Mouse (Mus musculus) c-Kit-positive CD71-negative TER-119-negative erythroid progenitor cells, embryonic 14.5 days (primary cell): ENCODE data around the gene Snupn.
"Not testable (repeated sequence)": the region's sequence is repeated elsewhere in the genome, so short reads cannot be mapped to it uniquely, and the experiment has no call there.

Source experiments
- DNase-seq: peaks from one replicate; pipeline ENCODE4 v3.0.0-alpha.2; 2013; ENCODE audit warnings: low read depth

Gene Snupn

GRCm38 (mm10) chr9:56950414-56951400 lies at the start of gene Snupn:
Snupn (plus strand) TSS chr9:56950878.
- peak; percentile 98 for DNase-seq

- DNase-seq: no peak
These were observed 49.5 kb upstream of the Snupn start for GRCm38 (mm10) chr9:56901187-56901586.

- DNase-seq: no peak
These were observed 47.0 kb upstream of the Snupn start for GRCm38 (mm10) chr9:56903662-56904061.

GRCm38 (mm10) chr9:56907549-56907948 lies 43.1 kb upstream of the Snupn start:
- no peak for DNase-seq

DNA sequence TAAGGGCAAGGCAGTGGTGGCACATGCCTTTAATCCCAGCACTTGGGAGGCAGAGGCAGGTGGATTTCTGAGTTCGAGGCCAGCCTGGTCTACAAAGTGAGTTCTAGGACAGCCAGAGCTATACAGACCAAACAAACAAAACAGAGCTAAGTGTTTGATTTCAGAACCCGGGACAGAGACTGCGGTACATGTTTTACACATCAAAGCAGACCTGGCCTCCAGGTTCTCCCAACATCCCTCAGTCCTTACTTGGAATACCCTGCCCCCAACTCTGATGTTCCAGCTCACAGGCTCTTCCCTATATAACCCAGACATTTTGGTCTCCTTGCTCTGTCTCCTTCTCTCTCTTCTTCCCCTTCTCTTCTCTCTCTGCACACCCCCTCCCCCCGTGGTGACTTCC lies 40.7 kb upstream of the Snupn start:
- not testable (repeated sequence) for DNase-seq

DNA sequence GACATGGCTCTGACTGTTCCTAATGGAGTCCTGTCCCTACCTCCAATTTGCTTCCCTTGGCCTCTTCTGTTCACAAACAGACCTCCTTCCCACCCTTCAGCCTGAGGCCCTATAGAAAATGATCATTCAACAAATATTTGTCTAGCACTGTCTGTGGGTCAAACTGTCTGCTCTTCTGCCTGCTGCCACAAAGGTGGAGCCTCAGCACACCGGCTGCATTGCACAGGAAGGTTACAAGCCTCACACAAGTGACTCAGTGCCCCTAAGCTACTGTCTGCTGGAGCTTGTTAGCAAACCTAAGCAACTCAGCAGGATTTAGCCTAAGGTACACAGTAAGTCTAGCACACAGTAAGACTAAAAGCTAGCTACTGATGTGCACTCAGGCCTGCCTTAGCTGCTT lies 39.7 kb upstream of the Snupn start:
- no peak for DNase-seq

GRCm38 (mm10) chr9:56913991-56914390 lies 36.7 kb upstream of the Snupn start:
- no peak for DNase-seq

- DNase-seq: no peak
These were observed 35.6 kb upstream of the Snupn start for GRCm38 (mm10) chr9:56915116-56915515.

DNA sequence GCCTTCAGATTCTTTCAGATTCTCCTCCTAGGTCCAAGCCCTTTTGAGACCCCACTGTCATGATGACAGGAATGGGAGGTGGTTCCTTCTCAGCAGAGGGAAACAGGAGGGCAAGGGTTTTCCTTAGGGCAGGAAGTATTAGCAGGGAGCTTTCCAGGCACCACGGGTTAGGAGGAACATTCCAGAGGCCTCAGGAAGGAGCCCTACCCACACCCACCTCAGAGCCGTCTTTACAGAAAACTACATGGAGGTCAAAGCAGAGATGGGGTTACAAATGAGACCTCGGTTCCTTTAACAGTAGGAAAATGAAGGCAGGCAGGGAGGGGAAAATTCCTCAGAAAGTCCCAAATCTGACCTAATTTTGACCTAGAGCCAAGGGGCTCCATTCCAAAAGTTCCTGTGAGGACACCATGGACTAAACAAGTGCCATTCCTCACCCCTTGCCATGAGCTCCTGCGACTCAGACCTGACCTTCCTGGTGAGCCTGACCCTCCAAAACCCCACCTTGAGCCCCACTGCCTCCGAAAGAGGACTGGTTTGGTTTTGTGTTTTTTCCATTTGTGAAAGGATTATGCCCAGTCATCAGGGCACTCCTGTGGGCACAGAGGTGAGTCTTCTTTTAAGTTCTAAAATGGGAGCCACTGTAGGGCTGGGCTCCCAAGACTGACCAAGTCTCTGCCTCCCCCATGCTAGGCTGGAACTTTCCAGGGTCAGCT lies 34.8 kb upstream of the Snupn start:
- no peak for DNase-seq

- DNase-seq: no peak
These were observed 33.5 kb upstream of the Snupn start for GRCm38 (mm10) chr9:56917131-56917530.

GRCm38 (mm10) chr9:56918466-56918865 lies 32.2 kb upstream of the Snupn start:
- no peak for DNase-seq

DNA sequence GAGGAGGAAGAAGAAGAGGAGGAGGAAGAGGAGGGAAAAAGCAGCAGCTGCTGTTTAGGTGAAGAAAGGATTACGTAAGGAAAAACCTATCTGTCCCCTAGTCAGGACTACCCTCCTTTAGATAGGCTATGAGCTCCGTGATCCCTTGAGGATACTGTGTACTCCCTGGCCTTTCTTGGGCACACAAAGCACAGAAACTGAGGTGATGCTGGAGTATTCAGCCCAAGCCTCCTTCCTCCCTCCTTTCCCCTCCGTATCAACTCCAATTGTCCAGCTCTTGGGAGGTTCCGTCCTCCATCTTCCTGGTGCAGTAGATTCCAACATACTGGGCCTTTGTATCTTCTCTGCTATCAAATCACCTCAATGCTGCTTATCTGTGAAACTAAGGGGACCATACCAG lies 27.9 kb upstream of the Snupn start:
- DNase-seq: no peak

GRCm38 (mm10) chr9:56923841-56924650 lies 26.6 kb upstream of the Snupn start:
- no peak for DNase-seq

DNA sequence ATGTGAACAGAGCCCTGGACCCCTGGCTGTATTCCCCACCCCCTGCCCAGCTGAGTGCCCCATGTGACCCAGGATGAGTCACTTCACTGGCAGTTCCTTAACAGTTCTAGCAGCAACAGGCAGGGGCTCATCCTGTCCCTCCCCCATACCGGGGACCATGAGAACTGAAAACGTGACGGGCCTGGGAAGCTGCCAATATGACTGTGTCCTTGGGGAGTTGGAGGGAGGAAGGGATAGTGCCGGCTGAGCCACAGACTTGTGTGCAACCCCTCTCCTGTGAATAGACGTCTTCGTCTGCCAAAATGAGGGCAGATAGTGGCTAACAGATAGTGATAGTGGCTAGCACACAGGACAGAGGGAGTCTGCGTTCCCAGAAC lies 26.0 kb upstream of the Snupn start:
- no peak for DNase-seq

GRCm38 (mm10) chr9:56925291-56926024 lies 25.2 kb upstream of the Snupn start:
- no peak for DNase-seq

- no peak for DNase-seq
These were observed 24.7 kb upstream of the Snupn start for GRCm38 (mm10) chr9:56926025-56926360.

GRCm38 (mm10) chr9:56926387-56926786 lies 24.3 kb upstream of the Snupn start:
- DNase-seq: no peak

- no peak for DNase-seq
These were observed 23.3 kb upstream of the Snupn start for GRCm38 (mm10) chr9:56927191-56928012.

DNA sequence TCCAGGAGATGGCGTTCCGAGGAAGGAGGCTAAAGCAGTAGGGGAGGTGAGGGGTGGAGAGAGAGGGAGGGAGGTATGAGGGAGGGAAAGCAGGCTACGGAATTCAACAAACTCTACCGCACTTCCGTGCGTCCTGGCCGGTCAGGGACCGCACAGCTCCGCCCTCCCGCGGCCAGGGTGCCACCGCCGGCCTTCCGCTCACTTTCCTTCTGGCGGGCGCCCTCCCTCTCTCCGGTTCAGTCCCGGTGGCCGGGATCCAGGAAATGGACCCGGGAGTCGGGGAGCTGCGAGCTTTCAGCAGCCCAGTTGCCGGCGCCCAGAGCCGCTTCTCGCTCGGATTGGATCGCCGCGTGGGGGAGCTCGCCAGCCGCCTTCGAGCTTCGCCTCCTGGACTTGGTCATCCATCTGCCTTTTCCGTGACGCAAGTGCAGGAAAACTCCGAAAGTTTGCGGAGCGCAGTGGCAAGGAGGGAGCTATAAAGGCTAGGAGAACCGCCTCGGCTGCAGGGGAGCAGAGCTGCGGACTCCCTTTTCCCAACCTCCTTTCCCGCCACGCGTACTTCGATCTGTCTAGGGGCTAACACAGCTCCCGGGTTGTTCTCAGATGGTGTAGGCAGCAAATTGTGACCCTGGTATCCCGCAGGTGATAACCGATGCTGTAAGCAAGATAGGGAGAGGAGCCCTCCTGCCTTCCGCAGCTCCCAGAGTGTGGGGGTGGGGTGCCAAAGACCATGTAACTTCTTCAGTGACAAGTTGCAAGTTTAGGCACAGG lies 22.5 kb upstream of the Snupn start, which contains the start of gene Snx33:
TSS of gene Snx33 (minus strand) at position 331 of the 771 bp plus-strand sequence.
- DNase-seq: no peak

DNA sequence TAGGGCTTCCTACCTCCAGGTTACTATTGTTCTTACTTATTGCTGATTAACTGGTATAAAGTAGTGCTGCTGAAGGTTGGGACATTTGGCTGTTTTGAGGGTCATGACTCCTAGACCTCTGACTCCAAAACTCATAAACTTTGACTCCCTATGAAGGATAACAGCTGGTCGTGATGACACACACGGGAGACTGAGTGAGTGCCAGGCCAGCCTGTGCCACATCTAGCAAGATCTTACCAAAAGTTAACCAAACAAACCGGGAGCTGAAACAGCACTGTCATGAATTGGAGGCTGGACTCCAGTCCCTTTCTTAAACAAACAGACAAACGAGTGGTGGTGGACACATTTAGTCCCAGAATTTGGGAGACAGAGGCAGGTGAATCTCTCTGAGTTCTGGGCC lies 21.2 kb upstream of the Snupn start:
- DNase-seq: no peak
